Mouse (Mus musculus): Measurements from ENCODE around the gene Abhd6. TPM values are rescaled to one million over a fixed set of nuclear protein-coding genes. Genes with fewer than 3 reads are reported as not detected.

The Abhd6 gene
- total RNA-seq, 2 experiments from 2014 or later: 79.1 to 80.3 TPM

DNA sequence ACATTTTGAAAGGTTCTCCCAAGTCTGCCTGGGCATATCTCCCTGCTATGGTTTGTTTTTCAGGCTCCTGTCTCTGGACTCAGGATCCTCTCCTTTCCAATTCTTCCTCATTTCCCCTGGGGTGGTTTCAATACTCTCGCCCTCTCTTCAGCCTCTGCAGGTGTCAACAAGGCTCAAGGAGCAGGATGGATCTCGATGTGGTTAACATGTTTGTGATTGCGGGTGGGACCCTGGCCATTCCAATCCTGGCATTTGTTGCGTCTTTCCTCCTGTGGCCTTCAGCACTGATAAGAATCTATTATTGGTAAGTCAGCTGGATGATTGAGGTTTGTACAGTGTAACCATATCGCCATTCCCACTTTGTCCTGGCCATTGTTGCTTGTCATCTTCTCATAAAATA, 25.4 kb downstream of the Abhd6 start:
- no peak for DNase-seq (ENCODE audit: low spot score in 2 of 2)

DNA sequence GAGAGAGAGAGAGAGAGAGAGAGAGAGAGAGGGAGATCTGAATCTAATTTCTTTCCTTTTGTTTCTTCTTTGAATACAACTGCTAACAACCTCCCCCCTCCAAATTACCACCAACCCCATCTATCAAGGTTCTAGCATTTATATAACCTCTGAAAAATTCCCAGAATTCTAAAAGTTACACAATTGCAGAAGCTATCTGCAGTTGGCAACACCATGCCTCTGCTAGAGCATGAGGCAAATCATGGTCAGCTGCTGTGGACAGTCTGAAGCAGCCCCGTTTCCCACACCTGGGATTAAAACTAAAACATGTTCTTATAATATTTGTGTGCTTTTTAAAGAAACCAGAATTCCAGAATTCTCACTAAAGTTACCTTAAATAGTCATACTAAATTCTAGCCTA, 27.1 kb downstream of the Abhd6 start:
- DNase-seq (ENCODE audit: low spot score in 2 of 2): no peak

DNA sequence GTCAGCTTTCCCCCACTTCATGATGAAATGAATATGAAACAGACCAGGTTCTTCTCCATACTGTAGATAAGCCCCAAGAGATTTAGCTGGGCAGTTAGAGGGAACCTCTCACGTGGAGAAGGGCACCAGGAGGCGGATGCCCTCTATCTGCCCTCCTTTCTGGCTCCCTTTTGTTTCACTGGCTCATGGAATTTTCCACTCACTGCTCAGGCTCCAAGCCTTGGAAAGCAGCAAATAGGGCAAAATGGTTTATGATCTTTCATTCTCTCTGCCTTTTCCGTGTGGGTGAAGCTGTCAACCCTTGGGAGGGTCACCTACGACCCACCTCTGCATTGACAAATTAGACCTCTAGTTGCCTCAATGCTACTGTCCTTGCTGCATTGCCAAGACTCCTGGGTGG, 27.8 kb downstream of the Abhd6 start:
- no peak for DNase-seq (ENCODE audit: low spot score in 2 of 2)

DNA sequence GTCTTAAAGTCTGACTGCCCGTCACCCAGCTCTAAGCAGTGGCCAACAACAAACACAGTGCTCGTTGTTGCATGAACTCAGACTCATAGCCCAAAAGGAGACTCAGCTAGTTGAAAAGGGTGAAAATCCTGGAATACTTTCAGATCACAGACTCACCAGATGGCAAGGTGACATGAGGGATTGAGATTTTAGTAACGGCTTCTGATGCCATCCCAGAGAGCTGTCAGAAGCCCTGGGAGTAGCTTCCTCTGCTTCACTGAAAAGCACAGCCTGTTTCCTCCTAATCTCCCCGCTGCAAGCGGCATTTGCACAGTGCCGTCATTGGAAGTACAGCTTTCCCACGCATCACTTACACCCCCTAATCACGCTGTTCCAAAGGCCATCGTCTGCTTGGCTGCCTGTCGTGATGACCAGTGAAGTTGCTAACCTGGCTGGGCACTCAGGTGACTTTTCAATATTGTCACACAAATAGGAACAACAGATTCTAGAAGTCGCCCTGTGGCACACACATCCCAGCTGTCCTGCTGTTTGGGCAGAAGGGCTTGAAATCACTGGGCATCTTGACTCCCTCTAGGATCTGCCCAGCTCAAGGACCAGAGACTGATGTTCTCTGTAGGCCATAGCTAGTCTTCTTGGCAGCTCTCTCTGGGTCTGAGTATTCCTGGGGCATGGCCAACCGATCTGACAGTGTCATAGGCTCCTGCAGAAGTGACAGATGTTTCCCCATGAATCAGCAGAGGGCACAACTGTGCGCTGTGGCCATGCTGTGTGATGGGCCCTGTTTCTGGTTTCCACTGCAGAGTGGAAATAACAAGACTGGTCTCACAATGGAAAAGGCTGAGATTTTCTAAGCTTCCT, 29.6 kb downstream of the Abhd6 start:
- peak; percentile 54 to 76 for DNase-seq (ENCODE audit: low spot score in 2 of 2)

DNA sequence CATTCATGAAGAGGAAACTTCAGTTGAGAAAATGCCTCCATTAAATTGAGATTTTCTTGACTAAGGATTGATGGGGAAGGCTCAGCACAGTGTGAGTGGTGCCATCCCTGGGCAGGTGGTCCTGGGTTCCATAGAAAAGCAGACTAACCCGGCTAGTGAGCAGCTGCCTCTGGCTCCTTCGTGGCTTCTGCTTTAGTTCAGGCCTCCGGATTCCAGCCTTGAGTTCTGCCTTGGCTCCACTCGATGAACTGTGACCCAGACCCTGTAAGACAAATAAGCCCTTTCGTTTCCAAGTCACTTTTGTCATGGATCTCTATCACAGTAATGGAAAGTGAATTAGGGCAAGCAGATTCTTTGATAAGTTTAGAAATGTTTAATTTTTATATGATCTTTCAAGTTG, 31.9 kb downstream of the Abhd6 start:
- DNase-seq (ENCODE audit: low spot score in 2 of 2): no peak

DNA sequence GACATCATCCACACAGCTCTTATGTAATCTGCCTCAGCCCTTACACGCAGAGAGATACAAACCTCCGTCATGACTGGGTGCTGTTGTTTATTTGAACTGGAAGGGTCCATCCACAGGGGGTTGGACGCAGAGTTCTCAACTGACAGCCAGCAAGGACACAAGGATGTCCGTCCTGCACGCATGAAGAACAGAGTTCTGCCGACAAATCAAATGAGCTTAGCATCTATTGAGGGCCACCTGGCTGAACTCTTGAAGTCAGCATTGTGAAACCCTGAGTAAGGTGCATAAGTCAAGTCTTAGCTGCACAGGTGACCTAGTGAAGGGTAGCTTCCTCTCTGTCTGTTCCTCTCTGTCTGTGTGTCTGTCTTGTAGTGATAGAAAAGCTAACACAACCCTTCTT, 33.2 kb downstream of the Abhd6 start:
- no peak for DNase-seq (ENCODE audit: low spot score in 2 of 2)

DNA sequence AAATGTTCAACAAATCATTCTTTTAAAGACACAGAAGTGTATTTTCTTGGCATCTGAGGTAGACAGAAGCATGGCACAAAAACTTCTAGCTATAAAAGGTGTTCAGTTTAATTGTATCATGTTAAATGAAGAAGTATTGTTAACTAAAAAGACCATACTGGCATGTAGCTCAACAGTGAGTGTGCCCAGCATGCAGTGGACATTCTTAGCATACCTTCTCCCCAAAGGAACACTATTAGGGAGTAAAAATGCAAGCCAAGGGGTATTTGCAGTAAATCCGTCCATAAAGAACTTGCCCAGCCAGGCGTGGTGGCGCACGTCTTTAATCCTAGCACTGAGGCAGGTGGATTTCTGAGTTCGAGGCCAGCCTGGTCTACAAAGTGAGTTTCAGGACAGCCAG, 33.7 kb downstream of the Abhd6 start:
- no peak for DNase-seq (ENCODE audit: low spot score in 2 of 2)

DNA sequence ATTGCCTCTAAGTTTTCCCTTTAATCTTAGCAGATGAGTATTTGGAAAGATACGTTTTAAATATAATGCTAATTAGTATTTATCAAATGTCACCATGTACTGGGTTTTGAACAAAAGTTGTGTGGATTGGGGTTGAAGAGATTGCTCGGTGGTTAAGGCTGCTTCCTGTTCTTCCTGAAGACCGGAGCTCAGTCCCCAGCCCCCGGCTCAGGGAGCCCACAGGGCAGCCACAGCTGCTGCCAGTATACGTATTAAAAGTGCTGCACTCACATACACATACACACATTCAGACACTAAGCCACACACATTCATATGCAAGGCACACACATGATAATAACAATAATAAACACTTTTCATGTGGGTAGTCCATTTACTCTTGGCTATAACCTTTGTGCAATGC, 35.4 kb downstream of the Abhd6 start:
- no peak for DNase-seq (ENCODE audit: low spot score in 2 of 2)

DNA sequence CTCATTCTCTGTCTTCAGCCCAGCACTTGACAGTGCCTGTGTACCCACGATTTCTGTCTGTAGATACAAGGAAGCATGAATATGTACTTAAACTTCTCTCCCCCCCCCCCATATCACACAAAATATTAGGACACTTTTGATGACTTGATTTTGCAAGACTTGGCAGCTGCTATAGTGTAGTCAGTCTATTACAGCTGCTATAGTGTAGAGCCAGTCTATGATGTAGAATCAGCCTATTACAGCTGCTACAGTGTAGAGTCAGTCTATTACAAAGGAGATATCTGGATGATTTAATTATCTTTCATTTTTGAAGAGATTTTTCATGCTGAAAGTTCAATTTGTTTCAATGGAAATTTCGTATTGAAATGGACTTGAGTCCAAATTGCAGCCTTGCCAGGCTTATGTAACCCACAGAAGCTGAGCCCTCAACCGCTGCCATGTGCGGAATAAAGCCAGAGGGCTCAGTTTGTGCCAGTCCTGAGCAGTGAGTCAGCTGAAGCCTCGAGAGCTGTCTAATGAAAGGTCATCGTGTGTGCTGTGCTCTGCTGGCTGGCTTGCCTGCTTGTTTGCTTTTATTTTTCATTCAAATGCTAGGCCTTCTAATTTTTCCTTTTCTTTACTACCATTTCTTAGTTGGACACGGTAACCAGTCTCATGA, 36.2 kb downstream of the Abhd6 start:
- peak; percentile 68 to 85 for DNase-seq (ENCODE audit: low spot score in 2 of 2)

DNA sequence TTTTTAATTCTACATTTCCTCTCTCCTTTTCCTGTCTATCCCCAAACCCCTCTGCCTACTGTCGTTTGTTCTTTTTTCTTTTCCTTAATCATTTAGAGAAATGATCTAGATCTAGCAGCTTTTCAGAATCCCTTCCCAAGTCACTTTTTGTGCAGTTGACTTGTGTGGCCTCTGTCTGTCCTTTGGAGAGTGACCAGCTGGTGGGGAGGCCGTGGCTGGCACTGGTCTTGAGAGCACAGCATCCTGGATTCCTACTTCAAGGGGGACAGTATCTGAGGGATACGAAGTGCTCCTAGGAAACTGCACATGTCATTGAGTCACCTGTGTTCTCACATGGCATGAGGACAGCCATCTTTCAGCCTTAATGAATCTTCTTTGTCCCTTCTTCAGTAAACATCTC, 37.5 kb downstream of the Abhd6 start:
- no peak for DNase-seq (ENCODE audit: low spot score in 2 of 2)

DNA sequence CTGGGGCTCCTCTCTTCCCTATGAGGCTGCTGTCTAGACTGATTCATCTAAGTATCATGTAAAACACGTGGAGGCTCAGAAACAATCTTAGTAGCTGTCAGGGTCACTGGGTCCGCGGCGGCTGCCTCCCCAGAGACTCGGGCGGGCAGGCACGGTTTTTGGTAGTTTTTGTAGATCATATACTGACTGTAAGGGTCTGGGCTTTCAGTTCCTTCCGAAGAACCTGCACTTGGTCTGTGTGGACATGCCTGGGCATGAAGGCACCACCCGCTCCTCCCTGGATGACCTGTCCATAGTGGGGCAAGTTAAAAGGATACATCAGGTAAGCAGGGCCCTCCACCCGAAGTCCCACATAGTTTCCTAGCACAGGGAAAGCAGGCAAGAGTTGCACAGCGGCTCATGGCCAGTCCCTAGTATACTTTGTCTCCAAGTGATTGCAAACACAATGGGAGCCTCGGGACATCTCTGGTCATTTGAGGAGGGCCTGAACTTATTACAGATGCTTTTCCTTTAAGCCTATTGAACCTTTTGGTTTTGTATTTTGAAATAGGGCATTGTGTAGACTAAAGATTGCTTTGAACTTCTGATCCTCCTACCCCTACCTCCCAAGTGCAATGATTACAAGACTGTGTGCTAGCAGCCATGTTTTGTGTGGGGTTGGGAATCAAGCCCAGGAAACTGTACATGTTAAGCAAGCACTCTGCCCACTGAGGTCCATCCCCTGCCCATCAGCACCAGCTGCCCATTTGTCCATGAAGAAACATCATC, 38.4 kb downstream of the Abhd6 start:
- DNase-seq (ENCODE audit: low spot score in 2 of 2): no peak

DNA sequence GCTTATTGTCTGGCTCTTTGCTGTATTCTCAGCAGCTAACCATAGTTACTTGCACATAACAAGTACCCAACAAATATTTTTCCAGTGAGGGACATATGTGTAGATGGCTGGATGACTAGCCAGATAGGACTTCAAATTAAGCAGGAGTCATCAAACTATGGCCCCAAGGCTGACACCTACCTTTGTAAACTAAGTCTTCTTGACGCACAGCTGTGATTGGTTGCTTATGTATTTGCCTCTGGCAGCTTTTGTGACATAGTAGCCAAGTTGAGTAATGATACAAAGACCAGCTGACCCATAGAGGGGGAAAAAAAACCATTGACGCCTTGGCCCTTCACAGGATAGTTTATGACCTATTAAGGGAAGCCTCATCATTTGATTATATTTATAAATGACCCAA, 39.4 kb downstream of the Abhd6 start:
- DNase-seq (ENCODE audit: low spot score in 2 of 2): no peak

DNA sequence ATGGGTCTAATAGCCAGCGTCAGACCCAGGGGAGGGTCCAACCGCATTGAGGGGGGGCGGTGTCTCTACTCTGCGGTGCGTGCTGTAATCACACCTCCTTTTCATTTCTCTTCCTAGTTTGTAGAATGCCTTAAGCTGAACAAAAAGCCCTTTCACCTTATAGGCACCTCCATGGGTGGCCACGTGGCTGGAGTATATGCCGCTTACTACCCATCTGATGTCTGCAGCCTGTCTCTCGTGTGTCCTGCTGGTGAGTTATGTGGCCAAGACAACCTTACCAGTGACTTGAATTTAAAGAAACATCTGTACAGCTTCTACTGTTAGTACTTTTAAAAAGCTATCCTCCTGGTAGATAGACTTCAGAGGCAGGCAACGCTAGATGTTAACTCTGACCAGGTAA, 39.9 kb downstream of the Abhd6 start:
- no peak for DNase-seq (ENCODE audit: low spot score in 2 of 2)

DNA sequence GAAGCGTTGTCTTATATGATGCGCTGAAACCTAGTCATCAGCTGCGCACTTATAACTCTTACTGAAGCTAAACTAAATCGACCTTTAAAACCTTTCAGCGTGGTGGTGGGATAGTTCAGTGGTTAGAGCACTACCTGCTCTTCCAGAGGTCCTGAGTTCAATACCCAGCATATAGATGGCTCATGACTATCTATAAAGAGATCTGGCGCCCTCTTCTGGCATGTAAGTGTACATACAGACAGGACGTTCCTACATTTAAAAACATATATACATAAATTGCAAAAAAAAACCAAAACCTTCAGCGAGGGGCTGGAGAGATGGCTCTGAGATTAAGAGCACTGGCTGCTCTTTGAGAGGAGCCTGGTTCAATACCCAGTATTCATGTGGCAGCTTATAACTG, 41.6 kb downstream of the Abhd6 start:
- DNase-seq (ENCODE audit: low spot score in 2 of 2): no peak

DNA sequence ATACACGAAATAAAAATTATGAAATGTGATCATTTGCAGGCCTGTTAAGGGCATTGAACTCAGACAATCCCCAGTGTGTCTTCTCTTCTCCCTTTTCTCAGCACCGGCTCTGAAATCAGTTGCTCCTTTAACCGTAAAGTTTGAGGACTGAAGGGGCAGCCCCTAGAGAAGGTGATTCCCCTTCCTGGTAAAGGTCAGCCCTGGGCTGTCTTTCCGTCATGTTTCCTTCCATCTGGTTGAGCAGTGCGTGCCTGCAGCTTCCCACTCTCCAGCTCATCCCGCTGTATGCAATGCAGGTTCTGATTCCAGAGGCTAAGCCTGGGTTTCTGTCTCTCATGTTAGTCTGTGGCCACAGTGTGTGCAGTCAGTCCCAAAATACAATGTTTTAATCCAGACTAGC, 42.1 kb downstream of the Abhd6 start:
- no peak for DNase-seq (ENCODE audit: low spot score in 2 of 2)

DNA sequence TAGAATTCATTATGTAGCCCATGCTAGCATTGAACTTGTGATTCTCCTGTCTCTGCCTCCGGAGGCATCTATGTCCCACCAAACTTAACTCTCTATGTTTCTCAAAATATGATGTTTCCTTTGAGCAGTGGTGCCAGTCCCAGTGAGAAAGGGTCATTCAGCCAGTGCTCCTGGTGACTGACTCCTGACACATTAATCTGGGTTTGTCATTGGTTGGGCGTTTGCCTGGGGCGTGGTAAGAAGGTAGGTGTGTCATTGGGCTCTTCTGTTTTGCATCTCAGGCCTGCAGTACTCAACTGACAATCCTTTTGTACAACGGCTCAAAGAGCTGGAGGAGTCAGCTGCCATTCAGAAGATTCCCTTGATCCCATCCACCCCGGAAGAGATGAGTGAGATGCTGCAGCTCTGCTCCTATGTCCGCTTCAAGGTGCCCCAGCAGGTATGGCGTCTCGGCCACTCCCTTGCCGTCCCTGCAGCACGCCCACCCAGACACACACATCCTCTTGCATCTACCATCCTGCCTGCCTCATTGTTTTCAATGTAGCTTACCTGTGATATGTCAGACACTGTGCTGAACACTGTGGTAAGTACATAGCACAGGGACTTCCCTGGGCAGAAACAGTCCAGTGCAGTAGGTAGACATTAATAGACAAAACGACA, 42.6 kb downstream of the Abhd6 start:
- no peak for DNase-seq (ENCODE audit: low spot score in 2 of 2)

DNA sequence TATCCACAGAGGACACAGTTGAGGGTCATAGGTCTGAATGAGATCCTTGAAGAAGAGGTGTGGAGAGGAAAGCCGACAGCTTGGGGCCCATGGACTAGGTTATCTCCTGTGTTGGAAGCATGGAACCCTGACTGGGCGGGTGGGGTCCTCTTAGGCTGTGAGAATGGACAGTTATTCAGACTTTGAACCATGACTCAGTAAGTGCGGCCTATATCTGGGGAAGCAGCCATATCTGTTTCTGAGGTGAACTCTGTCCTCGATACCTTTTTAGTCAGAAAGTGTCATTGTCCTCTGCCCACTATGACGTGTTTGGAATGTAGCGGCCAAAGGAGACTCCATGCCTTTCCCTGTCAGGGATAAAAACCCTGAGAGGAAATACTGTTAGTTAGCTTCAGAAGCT, 44.1 kb downstream of the Abhd6 start:
- no peak for DNase-seq (ENCODE audit: low spot score in 2 of 2)

DNA sequence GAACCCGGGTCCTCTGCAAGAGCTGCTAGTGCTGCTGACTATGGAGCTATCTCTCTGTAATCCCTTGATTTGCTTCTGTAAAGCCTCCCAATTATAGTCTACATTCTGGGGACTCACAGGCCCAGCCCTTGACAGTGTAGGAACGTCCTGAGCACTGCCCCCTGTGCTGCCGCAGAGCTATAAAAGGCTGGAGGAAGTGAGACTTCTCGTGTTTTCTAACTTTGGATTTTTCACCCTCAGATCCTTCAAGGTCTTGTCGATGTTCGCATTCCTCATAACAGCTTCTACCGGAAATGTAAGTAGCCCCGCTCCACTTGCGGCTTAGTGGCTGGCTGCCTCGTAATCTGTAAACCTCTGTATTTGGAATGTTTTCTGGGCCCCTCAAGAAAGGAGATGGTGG, 46.6 kb downstream of the Abhd6 start:
- DNase-seq (ENCODE audit: low spot score in 2 of 2): no peak

DNA sequence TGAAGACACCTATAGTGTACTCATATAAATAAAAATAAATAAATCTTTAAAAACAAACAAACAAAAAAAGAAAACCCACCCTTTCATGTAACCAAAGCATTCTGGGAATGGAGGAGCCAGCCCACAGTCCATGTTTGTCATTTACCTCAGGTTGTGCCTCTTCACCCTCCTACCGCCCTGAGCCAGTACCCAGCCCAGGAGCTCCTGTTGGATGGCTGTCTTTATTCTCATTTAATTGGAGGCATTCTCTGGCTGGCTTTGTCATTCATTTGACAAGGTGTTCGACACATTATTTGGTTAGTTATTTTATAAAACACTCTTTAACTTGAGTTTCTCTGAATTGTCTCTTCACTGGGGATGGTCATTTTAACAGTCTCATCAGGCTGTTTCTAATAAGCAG, 49.2 kb downstream of the Abhd6 start:
- DNase-seq (ENCODE audit: low spot score in 2 of 2): no peak

DNA sequence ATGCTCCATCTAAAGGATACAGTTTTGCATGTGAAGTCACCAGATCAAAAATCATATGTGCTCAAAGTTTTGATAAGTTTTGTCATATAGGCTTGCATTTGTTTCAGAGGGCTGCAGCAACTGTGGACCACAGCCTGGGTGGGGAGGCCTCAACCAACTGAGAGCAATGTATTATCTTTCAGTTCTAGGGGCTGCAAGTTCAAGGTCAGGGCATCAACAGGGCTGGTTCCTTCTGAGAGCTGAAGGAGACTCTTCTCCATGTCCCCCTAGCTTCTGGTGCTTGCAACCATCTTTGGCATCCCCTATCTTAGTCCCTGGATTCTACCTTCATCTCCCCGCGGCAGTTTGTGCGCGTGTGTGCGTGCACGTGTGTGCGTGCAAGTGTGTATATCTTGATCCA, 50.0 kb downstream of the Abhd6 start:
- no peak for DNase-seq (ENCODE audit: low spot score in 2 of 2)

DNA sequence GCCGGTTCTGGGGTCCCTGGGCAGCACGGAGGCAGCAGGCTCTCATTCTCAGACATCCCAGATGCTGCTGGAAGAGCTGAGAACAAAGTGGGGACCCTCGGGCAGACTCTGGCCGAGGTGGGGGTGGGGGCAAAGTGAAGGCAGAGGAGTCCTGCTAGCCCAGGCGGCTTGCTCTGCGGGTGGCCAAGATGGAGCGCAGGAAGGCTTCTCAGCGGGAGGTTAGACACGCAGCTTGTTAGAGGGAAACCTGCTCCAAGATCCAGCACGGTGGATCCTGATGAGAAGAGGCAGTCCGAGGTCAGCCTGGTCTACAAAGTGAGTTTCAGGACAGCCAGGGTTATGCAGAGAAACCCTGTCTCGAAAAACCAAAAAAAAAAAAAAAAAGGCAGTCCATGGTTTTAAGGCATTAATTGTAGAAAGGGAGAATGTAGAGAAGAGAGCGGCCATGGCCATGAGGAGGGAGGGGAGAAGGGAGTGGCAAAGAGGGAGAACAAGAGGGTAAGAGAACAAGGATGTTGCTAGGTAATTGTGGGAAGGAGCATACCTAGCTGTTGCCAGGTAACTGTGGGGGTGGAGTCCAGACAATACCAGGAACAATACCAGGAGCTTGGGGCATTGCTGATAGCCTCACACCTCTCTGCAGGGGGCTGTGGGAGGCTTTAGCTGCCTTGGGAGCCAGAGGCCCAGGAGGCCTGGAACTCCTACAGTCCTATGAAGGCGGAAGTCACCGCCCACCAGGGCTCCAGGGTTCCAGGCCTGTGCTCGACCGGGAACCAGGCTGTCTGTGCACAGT, 51.8 kb downstream of the Abhd6 start:
- no peak for DNase-seq (ENCODE audit: low spot score in 2 of 2)
